Mouse (Mus musculus) myocyte (in vitro differentiated cells): ENCODE data around the gene Nhsl1.

ENCODE experiments used
- CEBPB ChIP-seq: IDR thresholded peaks from 2 replicates; pipeline ENCODE4 v1.6.1; 2011; ENCODE audit warnings: mild to moderate bottlenecking, moderate library complexity; ENCODE audit not compliant: poor library complexity, insufficient read depth, severe bottlenecking
- E2F4 ChIP-seq: IDR thresholded peaks from one replicate; pipeline ENCODE4 v1.6.1; 2011; ENCODE audit warnings: mild to moderate bottlenecking, control low read depth, moderate library complexity; ENCODE audit not compliant: insufficient read depth
- MAX ChIP-seq: IDR thresholded peaks from one replicate; pipeline ENCODE4 v1.6.1; 2011; ENCODE audit warnings: low read depth, mild to moderate bottlenecking, control low read depth
- MYOD1 ChIP-seq, 3 experiments: IDR thresholded peaks; one replicate each; pipeline ENCODE4 v1.6.1; 2011; ENCODE audit warnings: control low read depth in 2 of 3, low read depth in 2 of 3, mild to moderate bottlenecking in 2 of 3, moderate library complexity in 1 of 3; ENCODE audit not compliant: insufficient read length in 2 of 3, control insufficient read depth in 1 of 3
- MYOG ChIP-seq, 3 experiments: IDR thresholded peaks; one replicate each; pipeline ENCODE4 v1.6.1; 2011; ENCODE audit warnings: control low read depth in 2 of 3, low read depth in 2 of 3, mild to moderate bottlenecking in 2 of 3; ENCODE audit not compliant: insufficient read length in 2 of 3, control insufficient read depth in 1 of 3, insufficient read depth in 1 of 3
- POLR2A ChIP-seq: IDR thresholded peaks from one replicate; pipeline ENCODE4 v1.6.1; 2011; ENCODE audit warnings: low read depth, mild to moderate bottlenecking, control low read depth, moderate library complexity; ENCODE audit not compliant: insufficient read length
- POLR2AphosphoS2 ChIP-seq: IDR thresholded peaks from one replicate; pipeline ENCODE4 v1.6.1; 2011; ENCODE audit warnings: low read depth, control low read depth; ENCODE audit not compliant: insufficient read length
- TCF12 ChIP-seq: IDR thresholded peaks from one replicate; pipeline ENCODE4 v1.6.1; 2011; ENCODE audit warnings: mild to moderate bottlenecking, control low read depth; ENCODE audit not compliant: poor library complexity, insufficient read depth, severe bottlenecking
- TCF3 ChIP-seq: IDR thresholded peaks from one replicate; pipeline ENCODE4 v1.6.1; 2011; ENCODE audit warnings: low read depth, control low read depth; ENCODE audit not compliant: insufficient read length
- USF1 ChIP-seq: IDR thresholded peaks from one replicate; pipeline ENCODE4 v1.6.1; 2011; ENCODE audit warnings: low read depth, mild to moderate bottlenecking, control low read depth, moderate library complexity

DNA sequence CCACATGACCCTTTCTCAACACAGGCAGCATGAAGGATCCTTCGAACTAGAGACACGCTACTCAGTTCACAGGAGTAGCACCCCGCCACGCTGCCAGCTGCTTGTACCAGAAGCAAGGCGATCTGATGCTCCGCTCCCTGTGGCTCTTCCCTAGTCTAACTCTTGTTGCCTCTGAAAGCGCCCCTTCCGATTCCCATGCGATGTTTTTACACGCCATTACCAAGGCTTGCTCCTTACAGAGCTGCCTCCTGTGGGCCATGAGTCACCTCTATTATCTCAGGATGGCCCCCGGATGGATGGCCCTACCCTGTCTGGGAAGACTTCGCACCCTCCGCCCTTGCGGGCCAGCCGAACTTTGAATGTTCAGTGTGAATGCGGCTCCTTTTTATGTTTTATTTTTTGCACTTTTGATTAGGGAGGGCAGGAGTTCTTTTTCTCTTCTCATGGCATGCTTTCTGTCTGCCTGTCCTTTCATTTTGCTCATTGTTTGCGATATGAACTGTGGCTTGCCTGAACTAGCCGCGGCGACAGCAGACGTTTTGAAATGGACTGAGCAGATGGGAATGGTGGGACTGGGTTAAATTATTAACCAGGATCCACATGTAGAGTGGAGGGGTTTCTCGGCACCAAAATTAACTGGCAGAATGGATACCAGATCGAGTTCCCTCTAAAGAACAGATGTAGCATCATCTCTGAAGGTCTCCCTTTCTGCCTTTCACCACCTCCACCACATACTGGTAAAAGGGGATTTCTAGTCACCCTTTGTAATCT, 144.5 kb downstream of the Nhsl1 start:
- TF ChIP-seq MYOG (IDR thresholded peaks at IDR 0.05; ENCODE audit: control insufficient read depth in 1 of 3, insufficient read depth in 1 of 3, insufficient read length in 2 of 3, low read depth in 2 of 3): no peak
- TF ChIP-seq MAX: no peak
- no peak for TF ChIP-seq MYOD1 (IDR thresholded peaks at IDR 0.05; ENCODE audit: control insufficient read depth in 1 of 3, insufficient read length in 2 of 3, low read depth in 2 of 3)
- no peak for TF ChIP-seq POLR2AphosphoS2
- no peak for TF ChIP-seq TCF12
- TF ChIP-seq E2F4: no peak
- no peak for TF ChIP-seq USF1
- TF ChIP-seq POLR2A: no peak
- no peak for TF ChIP-seq CEBPB
- TF ChIP-seq TCF3: no peak
